Mouse (Mus musculus) embryonic facial prominence, embryonic 15.5 days (tissue): ENCODE data around the gene Bbs1. TPM values are rescaled to one million over a fixed set of nuclear protein-coding genes. Genes with fewer than 3 reads are reported as not detected.

Experiments
- ATAC-seq: fragments of 200-750 bp; cut with Nextera tagmentation; 2 replicates; pipeline ENCODE4 v1.8.0; 2017; ENCODE audit warnings: low read depth, moderate TSS enrichment; ENCODE audit not compliant: insufficient number of reproducible peaks, low FRiP score, low TSS enrichment
- H3K27ac ChIP-seq: fragments of 300-500 bp; sonication (generic); replicated peaks from 2 replicates; pipeline ENCODE4 v1.5.1; 2015; ENCODE audit warnings: mild to moderate bottlenecking, inconsistent platforms
- H3K27me3 ChIP-seq: fragments of 300-500 bp; sonication (generic); 2 replicates; pipeline ENCODE4 v1.6.1; 2015; ENCODE audit warnings: inconsistent platforms
- H3K36me3 ChIP-seq: fragments of 300-500 bp; sonication (generic); 2 replicates; pipeline ENCODE4 v1.6.1; 2015; ENCODE audit warnings: mild to moderate bottlenecking, inconsistent platforms
- H3K4me1 ChIP-seq: fragments of 300-500 bp; sonication (generic); 2 replicates; pipeline ENCODE4 v1.6.1; 2015; ENCODE audit warnings: inconsistent platforms
- H3K4me2 ChIP-seq: fragments of 300-500 bp; sonication (generic); replicated peaks from 2 replicates; pipeline ENCODE4 v1.6.1; 2015; ENCODE audit warnings: mild to moderate bottlenecking, inconsistent platforms
- H3K4me3 ChIP-seq: fragments of 300-500 bp; sonication (generic); replicated peaks from 2 replicates; pipeline ENCODE4 v1.5.1; 2015; ENCODE audit warnings: mild to moderate bottlenecking, inconsistent platforms
- H3K9ac ChIP-seq: fragments of 300-500 bp; sonication (generic); 2 replicates; pipeline ENCODE4 v1.6.1; 2015; ENCODE audit warnings: inconsistent platforms
- H3K9me3 ChIP-seq: fragments of 300-500 bp; sonication (generic); replicated peaks from 2 replicates; pipeline ENCODE4 v1.6.1; 2016; ENCODE audit warnings: inconsistent platforms
- WGBS: fragments of 180-500 bp; shearing (Covaris S2); methylation state at CpG from one replicate; pipeline ENCODE4 v1.1.7; 2015; 5-methylcytosine and 5-hydroxymethylcytosine counted together
- polyA plus RNA-seq: library from polyadenylated mRNA; unstranded; fragments of >200 nt; fragmentation: Nextera tagmentation; extraction: Ambion mirVana; gene quantifications from 2 replicates; pipeline ENCODE4 v1.2.1, GENCODE M21; 2015

The Bbs1 gene
- polyA plus RNA-seq, 1 experiment from 2014 or later, result 5.5 TPM

DNA sequence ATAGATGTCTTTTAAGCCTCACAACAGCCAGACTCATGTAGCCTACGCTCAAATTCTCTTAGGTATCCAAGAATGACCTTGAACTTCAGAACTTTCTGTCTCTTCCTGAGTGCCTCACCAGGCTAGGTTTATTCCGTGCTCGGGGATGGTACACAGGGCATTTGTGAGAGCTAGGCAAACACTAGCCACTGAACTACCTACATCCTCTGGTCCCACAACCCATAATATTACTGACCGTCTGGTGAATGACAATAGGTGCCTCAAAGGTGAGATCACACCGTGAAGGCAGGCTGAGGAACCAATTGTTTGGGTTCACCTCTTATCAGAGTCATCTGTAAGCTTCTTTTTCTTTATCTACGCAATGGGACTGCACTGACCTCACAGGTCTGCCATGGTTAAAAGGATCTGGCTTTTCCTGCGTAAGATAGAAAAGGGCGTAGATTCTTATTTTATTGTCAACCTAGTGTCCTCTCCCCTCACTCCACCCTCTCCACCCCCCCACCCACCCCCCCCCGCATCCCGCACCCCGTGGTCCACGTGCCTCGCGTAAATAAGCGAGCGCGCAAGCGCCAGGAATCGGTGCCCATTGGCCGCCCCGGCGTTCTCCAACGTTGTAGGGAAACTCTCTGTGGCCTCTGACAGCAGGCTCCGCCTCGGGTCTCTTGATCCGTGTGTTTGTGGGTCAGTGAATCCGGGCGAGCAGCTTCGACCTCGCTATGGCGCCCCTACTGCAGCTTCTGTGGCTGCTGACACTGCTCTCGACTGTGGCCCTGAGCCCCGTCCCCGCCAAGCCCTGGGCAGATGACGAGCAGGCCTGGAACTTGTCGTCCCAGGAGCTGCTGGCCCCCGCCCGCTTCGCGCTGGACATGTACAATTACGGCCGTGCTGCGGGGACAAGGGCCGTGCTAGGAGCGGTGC, 51.6 kb downstream of the Bbs1 start, which contains the start of gene Ctsf:
Ctsf (plus strand) TSS at position 579 of the 918 bp plus-strand sequence.
- peak; percentile 77; the same call in 1 of the 2 replicates for ATAC-seq
- Histone ChIP-seq H3K27ac (no peak within 1 kb of the TSS), H3K4me1 (peaks cover 7% of the 10 kb centered on the region; the same call in 1 of the 2 replicates), H3K9ac (peak within 1 kb of the TSS; percentile 57), H3K4me2 (peak within 1 kb of the TSS; percentile 95), H3K9me3 (no peaks in the 10 kb centered on the region), H3K36me3 (0 out of 2 replicates have a peak, but pooled peaks cover 7% of the 10 kb centered on the region), H3K27me3 (no peaks in the 10 kb centered on the region), H3K4me3 (peak within 1 kb of the TSS; percentile 58)
- 3% methylated on average over 45 of the region's 45 CpGs for WGBS

DNA sequence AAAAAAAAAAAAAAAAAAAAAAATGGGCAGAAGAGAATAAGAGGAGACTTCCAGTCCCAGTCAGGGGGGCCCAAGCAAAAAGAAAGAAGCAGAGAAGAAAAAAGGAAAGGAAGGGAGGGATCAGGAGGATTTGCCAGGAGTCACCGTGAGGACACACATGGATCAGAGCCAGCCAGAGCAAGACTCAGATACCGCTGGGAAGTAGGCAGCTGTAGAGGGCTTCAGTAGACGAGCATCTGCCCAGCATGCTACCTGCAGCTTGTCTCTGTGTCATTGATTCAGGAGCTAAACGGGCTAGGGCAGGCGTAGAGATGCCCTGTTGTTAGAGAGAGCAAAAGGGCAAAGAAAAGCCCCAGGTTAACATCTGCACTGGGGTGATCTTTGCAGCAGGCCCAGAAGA, 56.1 kb downstream of the Bbs1 start:
- H3K9me3 ChIP-seq, result no peaks in the 10 kb centered on the region
- WGBS, result 47% methylated on average over 5 of the region's 5 CpGs
- no peak for ATAC-seq

GRCm38 (mm10) chr19:4849800-4850199, 56.6 kb downstream of the Bbs1 start:
- H3K9me3 ChIP-seq, result no peaks in the 10 kb centered on the region
- H3K9ac ChIP-seq, result no peak overlapping the region
- H3K4me2 ChIP-seq, result no peak overlapping the region
- no peaks in the 10 kb centered on the region for H3K27me3 ChIP-seq
- H3K36me3 ChIP-seq, result no peaks in the 10 kb centered on the region
- WGBS, result 54% methylated on average over 4 of the region's 4 CpGs
- ATAC-seq, result no peak
- H3K27ac ChIP-seq, result no peak overlapping the region
- 0 out of 2 replicates have a peak, but pooled peaks cover 3% of the 10 kb centered on the region for H3K4me1 ChIP-seq
- H3K4me3 ChIP-seq, result no peak overlapping the region

More for the DNA sequence above, 56.1 kb downstream of the Bbs1 start:
- Histone ChIP-seq H3K4me2 (no peak overlapping the region), H3K9ac (no peak overlapping the region), H3K4me3 (no peak overlapping the region), H3K27me3 (no peaks in the 10 kb centered on the region), H3K27ac (no peak overlapping the region), H3K4me1 (0 out of 2 replicates have a peak, but pooled peaks cover 3% of the 10 kb centered on the region), H3K36me3 (no peaks in the 10 kb centered on the region)

GRCm38 (mm10) chr19:4847490-4847889, 58.9 kb downstream of the Bbs1 start:
- Histone ChIP-seq H3K4me1 (no peaks in the 10 kb centered on the region), H3K9ac (no peak overlapping the region), H3K4me2 (no peak overlapping the region), H3K4me3 (no peak overlapping the region), H3K36me3 (no peaks in the 10 kb centered on the region), H3K27ac (no peak overlapping the region), H3K9me3 (no peaks in the 10 kb centered on the region), H3K27me3 (no peaks in the 10 kb centered on the region)
- ATAC-seq, result no peak
- WGBS, result 23% methylated on average over 7 of the region's 7 CpGs

- Histone ChIP-seq H3K27me3 (peaks cover 16% of the 10 kb centered on the region), H3K36me3 (no peaks in the 10 kb centered on the region), H3K27ac (no peak overlapping the region), H3K4me1 (no peaks in the 10 kb centered on the region), H3K9ac (no peak overlapping the region), H3K4me2 (no peak overlapping the region), H3K4me3 (no peak overlapping the region), H3K9me3 (no peaks in the 10 kb centered on the region)
- WGBS, result 72% methylated on average over 2 of the region's 2 CpGs
- ATAC-seq, result no peak
Observed at GRCm38 (mm10) chr19:4845846-4846245, 60.6 kb downstream of the Bbs1 start.

DNA sequence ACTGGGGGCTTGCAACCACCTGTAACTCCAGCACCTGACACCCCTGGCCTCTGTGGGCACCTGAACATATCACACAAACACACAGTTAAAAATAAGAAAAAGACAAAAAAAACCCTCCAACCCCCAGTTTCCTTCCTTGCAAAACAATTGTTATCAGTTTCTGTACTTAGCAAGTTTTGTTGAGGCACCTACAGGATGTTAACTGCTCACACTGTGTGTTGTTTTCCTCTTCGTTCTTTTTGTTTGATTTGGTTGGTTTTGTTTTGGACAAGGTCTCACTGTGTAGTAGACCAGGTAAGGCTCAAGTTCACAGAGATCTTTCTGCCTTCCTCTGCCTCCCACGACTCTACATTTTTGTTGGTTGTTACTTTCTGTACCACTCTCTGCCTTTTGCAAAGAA, 63.8 kb downstream of the Bbs1 start:
- no peak for ATAC-seq
- Histone ChIP-seq H3K36me3 (no peaks in the 10 kb centered on the region), H3K9me3 (no peaks in the 10 kb centered on the region), H3K4me1 (peaks cover 19% of the 10 kb centered on the region), H3K27ac (no peak overlapping the region), H3K9ac (no peak overlapping the region), H3K27me3 (peaks cover 28% of the 10 kb centered on the region), H3K4me3 (no peak overlapping the region), H3K4me2 (no peak overlapping the region)
- 74% methylated on average over 2 of the region's 2 CpGs for WGBS

DNA sequence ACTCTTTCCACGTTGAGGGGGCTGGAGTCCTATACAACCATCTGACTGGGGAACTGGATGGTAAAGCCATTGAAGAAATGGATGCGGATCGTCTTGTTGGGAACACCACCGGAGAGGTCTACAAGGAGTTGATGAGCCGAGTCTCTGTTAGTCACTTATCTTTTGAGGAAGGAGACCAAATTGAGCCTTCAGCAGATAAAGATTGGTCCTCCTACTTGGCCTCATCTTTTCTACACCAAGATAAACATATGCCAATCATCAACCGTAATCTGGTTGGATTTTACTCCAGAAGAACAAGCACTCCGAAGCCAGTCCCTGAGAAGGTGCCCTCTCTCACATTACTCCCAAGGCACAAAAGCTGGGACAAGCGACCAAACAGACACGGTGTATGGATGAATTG, 65.6 kb downstream of the Bbs1 start:
- Histone ChIP-seq H3K4me3 (no peak overlapping the region), H3K27ac (no peak overlapping the region), H3K36me3 (0 out of 2 replicates have a peak, but pooled peaks cover 2% of the 10 kb centered on the region), H3K9ac (no peak overlapping the region), H3K9me3 (no peaks in the 10 kb centered on the region), H3K27me3 (peaks cover 28% of the 10 kb centered on the region), H3K4me1 (peaks cover 22% of the 10 kb centered on the region), H3K4me2 (no peak overlapping the region)
- WGBS, result 82% methylated on average over 9 of the region's 9 CpGs
- no peak for ATAC-seq

DNA sequence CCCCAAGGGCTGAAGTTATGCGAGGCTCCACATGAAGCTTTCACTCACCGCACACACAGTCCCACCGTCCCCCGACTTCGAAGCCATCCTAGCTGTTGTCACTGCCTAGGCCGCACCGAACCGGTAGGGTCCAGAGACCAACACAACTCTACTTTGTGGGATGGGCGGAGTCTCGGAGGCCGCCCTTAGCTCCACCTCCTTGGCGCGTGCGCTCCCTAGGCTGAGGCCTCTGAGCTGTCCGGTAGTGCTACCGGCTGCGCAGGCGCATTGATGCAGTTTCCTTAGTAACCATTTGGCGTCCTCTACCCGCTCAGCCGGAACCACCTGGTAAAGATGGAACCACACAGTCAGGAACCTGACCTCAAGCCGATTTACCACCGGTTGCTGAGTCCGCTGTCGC, 67.3 kb downstream of the Bbs1 start, which contains the start of the genes Ccs and Ccdc87:
Ccs (minus strand) TSS at position 184 of the 400 bp plus-strand sequence.
Ccdc87 (plus strand) TSS at position 218 of the 400 bp plus-strand sequence.
- H3K9ac ChIP-seq, result peak within 1 kb of the TSS; percentile 75
- peak; percentile 97 for ATAC-seq
- 0 out of 2 replicates have a peak within 1 kb of the TSS, but pooled peaks have one; percentile 25 for H3K27ac ChIP-seq

DNA sequence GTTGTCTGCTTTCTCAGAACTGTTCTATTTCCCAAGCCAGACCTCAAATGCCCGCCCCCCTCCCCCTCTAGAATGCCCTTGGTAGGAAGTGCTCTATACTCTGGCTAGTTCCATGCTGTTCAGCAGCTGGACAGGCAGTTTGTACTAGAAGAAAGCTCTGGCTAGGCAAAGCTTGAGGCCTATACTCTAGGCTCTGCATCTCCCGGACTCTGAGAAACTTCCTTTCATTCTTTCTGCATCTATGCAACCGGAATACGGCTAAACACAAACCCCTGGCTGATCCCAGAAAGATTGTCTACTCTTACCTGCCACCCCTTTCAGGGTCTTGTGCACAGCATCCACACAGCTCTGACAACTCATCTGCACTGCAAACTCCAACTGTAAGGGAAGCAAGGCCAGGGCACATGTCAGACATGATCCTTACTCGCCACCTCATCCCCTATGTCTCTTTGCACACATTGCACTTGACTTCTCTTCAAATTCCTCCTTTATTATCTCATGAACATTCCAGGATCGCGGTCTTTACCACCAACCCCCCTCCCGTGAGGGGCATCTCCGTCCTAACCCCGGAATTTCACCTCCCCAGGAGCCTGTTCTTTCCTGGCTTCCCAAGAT, 67.8 kb downstream of the Bbs1 start:
- peaks cover 28% of the 10 kb centered on the region for H3K27me3 ChIP-seq
- no peaks in the 10 kb centered on the region for H3K9me3 ChIP-seq
- H3K4me3 ChIP-seq, result peak overlapping the region; percentile 64
- H3K4me2 ChIP-seq, result peak overlapping the region; percentile 98
- H3K36me3 ChIP-seq, result 0 out of 2 replicates have a peak, but pooled peaks cover 2% of the 10 kb centered on the region
- 28% methylated on average over 10 of the region's 10 CpGs for WGBS
- H3K4me1 ChIP-seq, result peaks cover 22% of the 10 kb centered on the region
- H3K27ac ChIP-seq, result 0 out of 2 replicates have a peak overlapping the region, but pooled peaks have one; percentile 25
- peak overlapping the region; percentile 75 for H3K9ac ChIP-seq
- 0 out of 2 replicates have a peak, but pooled peaks have one; percentile 6 for ATAC-seq

More for the DNA sequence above, 67.3 kb downstream of the Bbs1 start, which contains the start of the genes Ccs and Ccdc87:
- Histone ChIP-seq H3K4me1 (peaks cover 22% of the 10 kb centered on the region), H3K4me2 (peak within 1 kb of the TSS; percentile 98), H3K27me3 (peaks cover 28% of the 10 kb centered on the region), H3K4me3 (peak within 1 kb of the TSS; percentile 64), H3K36me3 (0 out of 2 replicates have a peak, but pooled peaks cover 2% of the 10 kb centered on the region), H3K9me3 (no peaks in the 10 kb centered on the region)
- WGBS, result under 1% methylated on average over 25 of the region's 25 CpGs

DNA sequence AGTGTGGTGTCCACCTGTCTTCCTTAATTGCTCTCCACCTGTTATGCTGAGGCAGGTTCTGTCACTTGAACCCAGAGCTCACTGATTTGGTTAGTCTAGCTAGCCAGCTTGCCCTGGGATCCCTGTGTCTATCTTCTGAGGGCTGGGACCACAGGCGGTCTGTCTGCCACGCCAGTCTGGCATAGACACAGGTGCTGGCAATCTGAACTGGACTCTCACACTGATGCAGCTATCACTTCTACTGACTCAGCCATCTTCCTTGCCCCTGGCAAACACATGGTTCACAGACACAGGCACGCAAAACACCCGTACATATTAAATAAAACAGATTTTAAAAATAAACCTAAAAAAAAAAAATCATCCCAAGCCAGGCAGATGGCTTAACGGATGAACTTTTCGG, 69.4 kb downstream of the Bbs1 start:
- Histone ChIP-seq H3K4me1 (peaks cover 22% of the 10 kb centered on the region), H3K4me3 (no peak overlapping the region), H3K9ac (no peak overlapping the region), H3K27me3 (peaks cover 24% of the 10 kb centered on the region), H3K9me3 (no peaks in the 10 kb centered on the region), H3K27ac (no peak overlapping the region), H3K36me3 (peaks cover 17% of the 10 kb centered on the region; the same call in 1 of the 2 replicates), H3K4me2 (no peak overlapping the region)
- ATAC-seq, result no peak
- 84% methylated on average over 6 of the region's 6 CpGs for WGBS
